Mouse (Mus musculus) lung, postnatal 0 days (tissue): ENCODE measurements around the gene Ptrh2. TPM values are rescaled to one million over a fixed set of nuclear protein-coding genes. Genes with fewer than 3 reads are reported as not detected.

Experiments
- ATAC-seq: fragments of 200-750 bp; cut with Nextera tagmentation; 2 replicates; pipeline ENCODE4 v1.8.0; 2017; ENCODE audit warnings: moderate library complexity
- DNase-seq: peaks from one replicate; pipeline ENCODE4 v3.0.0-alpha.2; 2016; ENCODE audit warnings: low spot score
- H3K27ac ChIP-seq: fragments of 300-500 bp; sonication (generic); 2 replicates; pipeline ENCODE4 v1.5.1; 2014; ENCODE audit warnings: antibody characterized with exemption, mild to moderate bottlenecking, low read length, mixed read lengths
- H3K27me3 ChIP-seq: fragments of 300-500 bp; sonication (generic); replicated peaks from 2 replicates; pipeline ENCODE4 v1.6.1; 2014; ENCODE audit warnings: low read length, mixed read lengths; ENCODE audit not compliant: insufficient read depth
- H3K36me3 ChIP-seq: fragments of 300-500 bp; sonication (generic); 2 replicates; pipeline ENCODE4 v1.6.1; 2014; ENCODE audit warnings: low read length, mixed read lengths; ENCODE audit not compliant: insufficient read depth
- H3K4me1 ChIP-seq: fragments of 300-500 bp; sonication (generic); 2 replicates; pipeline ENCODE4 v1.6.1; 2014; ENCODE audit warnings: antibody characterized with exemption, low read depth, low read length, mixed read lengths; ENCODE audit not compliant: insufficient read depth
- H3K4me2 ChIP-seq: fragments of 300-500 bp; sonication (generic); replicated peaks from 2 replicates; pipeline ENCODE4 v1.6.1; 2014; ENCODE audit warnings: low read depth, mild to moderate bottlenecking, low read length, moderate library complexity, mixed read lengths
- H3K4me3 ChIP-seq: fragments of 300-500 bp; sonication (generic); 2 replicates; pipeline ENCODE4 v1.5.1; 2014; ENCODE audit warnings: low read depth, low read length
- H3K9ac ChIP-seq: fragments of 300-500 bp; sonication (generic); replicated peaks from 2 replicates; pipeline ENCODE4 v1.6.1; 2014; ENCODE audit warnings: low read depth, mild to moderate bottlenecking
- H3K9me3 ChIP-seq: fragments of 300-500 bp; sonication (generic); 2 replicates; pipeline ENCODE4 v1.6.1; 2016; ENCODE audit warnings: low read length, mixed read lengths
- CTCF ChIP-seq: IDR thresholded peaks from 2 replicates; pipeline ENCODE4 v1.5.1; 2016; ENCODE audit warnings: antibody characterized with exemption, mild to moderate bottlenecking
- EP300 ChIP-seq: IDR thresholded peaks from 2 replicates; pipeline ENCODE4 v1.6.1; 2016; ENCODE audit warnings: antibody characterized with exemption, mild to moderate bottlenecking, control low read depth
- WGBS: fragments of 180-500 bp; shearing (Covaris S2); extraction: QIAGEN DNeasy Blood & Tissue Kit; methylation state at CpG from one replicate; pipeline ENCODE4 v1.1.7; 2014; 5-methylcytosine and 5-hydroxymethylcytosine counted together
- polyA plus RNA-seq: library from polyadenylated mRNA; unstranded; fragments of >200 nt; fragmentation: Nextera tagmentation; extraction: Ambion mirVana; gene quantifications from 2 replicates; pipeline ENCODE4 v1.2.1, GENCODE M21; 2015

The Ptrh2 gene
- polyA plus RNA-seq, 1 experiment from 2014 or later = 11.7 TPM

DNA sequence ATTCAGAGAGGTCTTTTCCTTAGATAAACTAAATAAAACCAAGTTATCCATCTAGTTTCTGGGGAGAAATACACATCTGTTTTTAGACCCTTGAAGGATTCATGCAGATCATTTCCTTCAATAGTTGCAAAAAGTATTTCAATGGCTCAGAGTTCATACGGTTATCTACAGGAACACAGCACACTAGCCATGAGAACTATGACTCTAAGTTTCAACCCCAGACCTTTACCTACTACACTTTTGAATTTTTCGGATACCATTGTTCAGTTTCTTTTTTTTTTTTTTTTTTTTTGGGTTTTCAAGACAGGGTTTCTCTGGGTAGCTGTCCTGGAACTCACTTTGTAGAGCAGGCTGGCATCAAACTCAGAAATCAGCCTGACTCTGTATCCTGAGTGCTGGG is 55.7 kb downstream of the Ptrh2 start:
- ATAC-seq = no peak
- DNase-seq = no peak
- Histone ChIP-seq H3K9me3 (no peaks in the 10 kb centered on the region), H3K4me3 (no peak overlapping the region), H3K4me2 (no peak overlapping the region), H3K27me3 (no peaks in the 10 kb centered on the region), H3K9ac (no peak overlapping the region), H3K4me1 (0 out of 2 replicates have a peak, but pooled peaks cover 3% of the 10 kb centered on the region), H3K27ac (no peak overlapping the region), H3K36me3 (no peaks in the 10 kb centered on the region)
- TF ChIP-seq EP300 = no peak
- no peak for TF ChIP-seq CTCF
- 62% methylated on average over 2 of the region's 2 CpGs for WGBS

GRCm38 (mm10) chr11:86741505-86741904 is 57.7 kb downstream of the Ptrh2 start:
- Histone ChIP-seq H3K27ac (no peak overlapping the region), H3K4me1 (peaks cover 10% of the 10 kb centered on the region), H3K9me3 (no peaks in the 10 kb centered on the region), H3K4me2 (no peak overlapping the region), H3K36me3 (no peaks in the 10 kb centered on the region), H3K4me3 (no peak overlapping the region), H3K27me3 (no peaks in the 10 kb centered on the region), H3K9ac (no peak overlapping the region)
- no peak for ATAC-seq
- no peak for TF ChIP-seq EP300
- no peak for TF ChIP-seq CTCF
- no peak for DNase-seq
- WGBS = 89% methylated on average over 5 of the region's 5 CpGs

Other genes starting within 250 kb of the Ptrh2 start
- 40.0 and 44.6 TPM in 2 replicates for gene Rnft1, start 199.3 kb upstream of the Ptrh2 start, polyA plus RNA-seq
- 35.5 and 35.6 TPM in 2 replicates for gene Rps6kb1, start 139.2 kb upstream of the Ptrh2 start, polyA plus RNA-seq
- 7.3 and 7.5 TPM in 2 replicates for gene Tubd1, start 139.0 kb upstream of the Ptrh2 start, polyA plus RNA-seq
- 181 and 202 TPM in 2 replicates for gene Vmp1, start 149 bp upstream of the Ptrh2 start, polyA plus RNA-seq
- gene Cltc, start 73.6 kb downstream of the Ptrh2 start, polyA plus RNA-seq = 63.7 and 67.7 TPM in 2 replicates
- gene Dhx40, start 123.8 kb downstream of the Ptrh2 start, polyA plus RNA-seq = 18.9 and 20.7 TPM in 2 replicates